Mouse (Mus musculus): ENCODE results near the gene Stard13. TPM values are rescaled to one million over a fixed set of nuclear protein-coding genes. Genes with fewer than 3 reads are reported as not detected.

Gene Stard13
- polyA plus RNA-seq, 1 experiment: 13.5 TPM

DNA sequence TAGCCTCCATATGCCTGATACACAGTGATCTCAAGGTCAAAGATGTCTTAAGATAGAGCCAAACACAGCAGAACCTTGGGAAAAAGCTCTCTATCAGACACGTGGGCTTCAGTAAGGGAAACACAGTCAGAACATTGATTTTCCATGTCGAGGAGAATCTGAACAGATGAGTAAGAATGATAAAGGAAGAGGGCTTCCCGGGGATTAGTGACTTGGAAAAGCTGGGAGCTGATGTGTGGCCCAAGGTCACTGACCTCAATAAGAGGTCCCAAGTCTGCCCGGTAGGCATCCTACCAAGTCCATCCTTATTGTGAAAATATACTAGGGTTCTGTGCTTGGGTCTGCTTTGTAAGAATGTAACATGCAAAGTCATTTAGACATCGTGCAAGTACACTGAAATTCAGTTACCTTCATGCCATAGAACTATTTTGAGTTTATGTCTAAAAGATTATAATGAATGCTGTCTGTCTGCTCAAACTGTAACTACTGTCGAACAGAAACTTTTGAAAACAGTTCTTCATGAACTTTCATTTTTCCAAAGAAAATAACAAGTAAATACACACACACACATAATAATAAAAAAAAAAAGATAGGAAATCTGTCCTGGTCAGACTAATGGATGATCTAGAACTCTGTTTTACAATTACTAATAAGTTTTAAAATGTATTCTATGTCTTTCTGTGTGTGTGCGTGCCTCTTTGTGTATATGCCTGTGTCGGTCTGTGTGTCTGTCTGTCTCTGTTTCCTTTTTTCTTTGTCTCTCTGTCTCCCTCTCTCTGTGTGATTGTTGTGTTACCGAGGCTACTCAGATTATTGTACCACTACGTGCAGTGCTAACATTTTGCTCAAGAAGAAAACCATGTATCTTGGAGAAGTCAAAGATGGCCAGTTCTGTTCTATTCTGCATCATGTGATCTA is 128.3 kb downstream of the Stard13 start:
- no peak for DNase-seq (ENCODE audit: low read depth)

- DNase-seq (ENCODE audit: low read depth): no peak
These were observed 129.1 kb downstream of the Stard13 start for GRCm38 (mm10) chr5:151104354-151105053.

- no peak for DNase-seq (ENCODE audit: low read depth)
These were observed 130.4 kb downstream of the Stard13 start for GRCm38 (mm10) chr5:151103284-151103683.

DNA sequence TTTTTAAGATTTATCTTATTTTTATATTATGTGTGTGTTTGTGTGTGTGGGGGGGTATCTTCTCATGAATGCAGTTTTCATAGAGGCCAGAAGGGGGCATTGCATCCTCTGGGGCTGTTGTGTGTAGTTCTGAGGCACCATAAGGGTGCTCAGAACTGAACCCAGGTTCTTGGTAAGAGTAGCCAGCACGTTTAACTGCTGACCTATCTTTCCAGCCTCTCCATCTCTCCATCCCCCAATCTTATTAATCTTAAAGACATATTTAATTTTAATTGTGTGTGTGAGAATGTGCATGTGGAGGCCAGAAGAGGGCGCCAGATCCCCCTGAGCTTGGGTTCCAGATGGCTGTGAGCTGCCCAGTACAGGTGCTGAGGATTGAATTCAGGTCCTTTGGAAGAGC is 131.4 kb downstream of the Stard13 start:
- DNase-seq (ENCODE audit: low read depth): no peak

DNA sequence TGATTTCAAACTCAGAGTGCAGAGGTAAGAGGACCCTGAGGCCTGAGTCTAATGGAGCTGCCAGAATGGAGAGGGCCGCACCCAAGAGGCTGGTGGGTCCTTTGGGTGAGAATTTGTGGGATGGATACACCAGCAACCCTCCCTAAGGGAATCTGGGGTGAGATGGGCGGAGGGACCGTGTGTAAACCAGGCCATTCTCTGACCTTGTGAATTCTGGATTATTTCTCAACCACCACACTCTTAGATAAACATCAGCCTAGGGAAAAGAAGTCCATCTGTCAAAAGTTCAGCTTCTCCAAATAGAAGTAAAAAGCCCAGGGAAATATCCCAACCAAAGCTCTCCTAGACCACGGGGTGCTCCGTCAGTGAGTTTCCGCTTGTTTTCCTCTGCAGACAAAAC is 137.6 kb downstream of the Stard13 start:
- no peak for DNase-seq (ENCODE audit: low read depth)

DNA sequence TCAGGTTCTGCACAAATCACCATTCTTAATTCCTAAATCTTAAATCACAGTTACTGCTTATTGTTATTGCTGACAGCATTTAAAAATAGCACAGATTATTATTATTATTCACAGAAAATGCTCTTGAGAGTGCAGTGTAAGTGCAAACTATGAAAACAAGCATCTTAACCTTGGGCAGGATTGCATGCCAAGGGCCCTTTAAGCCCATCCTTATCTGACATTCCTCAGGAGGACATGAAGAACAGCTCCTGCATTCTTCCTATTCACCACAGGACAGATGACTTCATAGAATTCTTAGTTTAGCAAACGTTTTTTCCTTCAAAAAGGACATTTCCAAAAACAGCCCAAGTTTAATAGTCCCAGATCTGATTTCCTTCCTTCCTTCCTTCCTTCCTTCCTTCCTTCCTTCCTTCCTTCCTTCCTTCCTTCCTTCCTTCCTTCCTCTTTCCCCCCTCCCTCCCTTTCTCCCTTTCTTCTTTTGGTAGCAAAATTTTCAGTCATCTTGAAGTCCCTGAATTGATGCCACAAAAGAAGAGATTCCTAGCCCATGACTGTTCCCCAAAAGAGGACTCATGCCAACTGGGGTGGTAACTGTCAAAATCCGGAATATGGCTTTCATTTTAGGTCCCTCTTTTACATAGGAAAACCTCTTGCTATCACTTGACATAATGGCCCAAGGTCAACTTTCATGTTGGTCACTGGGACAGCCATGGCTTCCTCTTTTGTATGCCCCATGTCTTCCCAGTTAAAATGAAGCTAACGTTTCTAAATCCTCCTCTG is 140.6 kb downstream of the Stard13 start:
- DNase-seq (ENCODE audit: low read depth): no peak

GRCm38 (mm10) chr5:151090996-151091395 is 142.6 kb downstream of the Stard13 start:
- no peak for DNase-seq (ENCODE audit: low read depth)

DNA sequence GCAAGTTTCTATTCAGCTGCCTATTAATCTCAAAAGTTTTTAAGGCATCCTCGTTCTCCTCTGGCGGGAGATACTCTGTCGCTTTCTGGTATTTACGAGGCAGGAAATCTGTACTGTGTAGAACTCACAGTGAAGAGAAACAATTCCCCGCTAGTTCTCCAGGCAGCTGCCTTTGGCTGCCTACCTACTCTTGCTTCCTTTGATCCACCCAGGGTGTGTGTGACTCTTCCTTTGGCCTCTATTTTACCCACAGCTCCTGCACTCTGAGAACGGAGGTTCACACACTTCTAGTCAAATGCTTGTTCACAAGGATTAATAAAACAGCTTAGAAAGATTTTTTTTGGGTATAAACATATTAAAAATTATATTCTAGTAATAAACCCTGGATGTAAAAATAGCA is 144.4 kb downstream of the Stard13 start:
- DNase-seq (ENCODE audit: low read depth): no peak

DNA sequence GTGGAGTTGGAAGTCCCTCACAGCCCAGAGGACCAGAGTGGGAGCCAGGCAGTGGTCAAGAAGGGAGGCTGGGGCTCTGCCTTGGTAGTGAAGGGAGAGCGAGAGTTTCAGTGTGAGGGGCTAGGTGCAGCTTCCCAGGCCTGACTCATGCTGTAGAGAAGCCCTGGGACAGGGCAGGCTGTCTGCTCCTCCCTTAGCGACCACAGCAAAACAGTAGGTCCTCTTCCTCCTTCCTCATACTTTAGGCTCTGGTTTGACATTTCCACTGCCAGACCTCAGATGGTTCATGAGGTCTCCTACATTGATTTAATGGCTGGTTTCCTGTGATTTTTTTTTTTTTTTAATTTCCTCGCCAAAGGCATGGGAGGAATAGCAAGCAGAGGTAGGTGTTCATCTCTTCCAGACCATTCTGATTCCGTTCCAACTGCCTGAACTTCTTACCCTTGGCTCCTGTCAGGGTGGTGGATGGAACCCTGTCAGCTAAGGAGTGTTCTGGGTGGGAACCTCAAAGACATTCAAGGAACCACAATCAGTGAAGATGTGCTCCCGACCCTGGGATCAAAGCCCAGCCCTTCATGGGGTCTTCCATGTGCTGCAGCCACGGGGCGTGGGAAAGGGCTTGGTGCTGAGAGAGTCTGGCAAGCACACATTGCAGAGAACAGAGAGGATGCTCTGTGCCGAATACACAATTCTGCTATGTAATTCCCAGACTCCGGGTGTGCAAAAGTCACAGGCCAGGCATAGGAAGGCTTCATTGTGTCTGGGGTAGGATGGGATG is 147.0 kb downstream of the Stard13 start:
- DNase-seq (ENCODE audit: low read depth): no peak

DNA sequence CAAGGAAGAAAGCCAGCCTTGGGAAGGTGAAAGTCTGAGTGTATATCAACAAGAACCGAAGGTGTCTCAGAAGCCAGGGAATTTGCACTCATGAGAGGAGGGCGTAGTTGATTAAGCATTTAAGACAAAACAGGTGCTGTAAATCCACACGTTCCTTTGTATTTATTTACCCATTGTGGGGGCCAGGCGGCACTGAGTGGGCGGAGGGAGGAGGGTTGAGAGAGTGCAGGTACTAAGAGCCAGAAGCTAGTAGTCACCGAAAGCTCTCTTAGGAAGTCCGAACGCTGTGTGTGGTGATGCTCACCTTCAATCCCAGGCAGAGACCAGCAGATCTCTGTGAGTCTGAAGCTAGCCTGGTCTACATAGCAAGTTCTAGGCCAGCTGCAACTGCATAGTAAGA is 147.9 kb downstream of the Stard13 start:
- DNase-seq (ENCODE audit: low read depth): no peak

DNA sequence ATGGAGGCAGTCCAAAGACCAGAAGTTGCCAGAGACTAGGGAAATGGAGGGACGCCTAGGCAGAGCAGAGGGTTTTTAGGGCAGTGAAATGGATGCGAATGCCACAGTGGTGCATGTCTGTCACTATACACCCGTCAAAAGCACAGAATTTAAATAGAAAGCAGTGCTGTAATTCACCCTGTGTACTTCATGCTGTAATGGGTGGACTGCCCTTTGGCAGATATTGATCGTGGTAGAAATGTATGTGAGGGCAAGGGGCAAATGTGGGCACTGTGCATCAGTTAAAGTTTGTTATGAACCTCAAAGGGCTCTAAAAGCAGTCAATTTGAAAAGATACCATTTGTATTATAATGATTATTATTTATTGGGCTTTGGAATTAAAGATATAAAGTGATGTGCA is 153.4 kb downstream of the Stard13 start:
- no peak for DNase-seq (ENCODE audit: low read depth)

DNA sequence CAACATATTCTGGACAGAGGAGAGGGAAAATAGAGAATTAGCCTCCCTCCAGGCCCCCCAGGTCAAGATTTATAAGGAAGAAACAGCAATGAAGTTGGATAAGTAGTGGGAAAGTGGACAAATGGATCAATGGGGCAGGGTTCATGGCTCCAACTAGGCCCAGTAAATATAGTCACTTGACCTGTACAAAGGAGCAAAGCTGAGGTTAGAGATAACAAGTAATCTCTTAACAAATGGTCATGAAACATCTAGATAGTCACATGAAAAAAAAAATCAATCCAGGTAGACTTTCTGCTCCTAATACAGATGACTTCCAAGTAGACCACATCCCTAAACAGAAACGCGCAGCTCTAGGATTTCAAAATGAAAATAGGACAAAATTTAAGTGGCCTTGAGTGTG is 155.7 kb downstream of the Stard13 start:
- DNase-seq (ENCODE audit: low read depth): no peak

- DNase-seq (ENCODE audit: low read depth): no peak
These were observed 156.7 kb downstream of the Stard13 start for GRCm38 (mm10) chr5:151076917-151077316.

- no peak for DNase-seq (ENCODE audit: low read depth)
These were observed 159.4 kb downstream of the Stard13 start for GRCm38 (mm10) chr5:151074282-151074681.

DNA sequence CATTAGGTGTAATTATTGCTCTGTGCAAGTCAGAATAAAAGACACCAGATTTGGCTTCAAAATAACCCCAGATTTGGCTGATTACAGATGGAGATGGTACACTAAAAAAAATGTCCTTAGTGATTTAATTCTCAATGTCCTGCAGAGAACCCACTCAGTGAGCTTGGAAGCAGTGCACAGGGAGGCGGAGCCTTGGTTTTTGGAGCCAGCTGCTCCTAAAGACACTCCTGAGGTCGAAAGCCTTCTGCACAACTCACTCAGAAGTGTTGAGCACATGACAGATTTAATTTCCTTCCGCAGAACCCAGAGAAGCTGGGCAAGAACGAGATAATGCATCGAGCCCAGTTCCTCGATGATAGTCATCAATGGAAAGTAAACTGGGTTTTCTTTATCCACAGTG is 162.2 kb downstream of the Stard13 start:
- no peak for DNase-seq (ENCODE audit: low read depth)

DNA sequence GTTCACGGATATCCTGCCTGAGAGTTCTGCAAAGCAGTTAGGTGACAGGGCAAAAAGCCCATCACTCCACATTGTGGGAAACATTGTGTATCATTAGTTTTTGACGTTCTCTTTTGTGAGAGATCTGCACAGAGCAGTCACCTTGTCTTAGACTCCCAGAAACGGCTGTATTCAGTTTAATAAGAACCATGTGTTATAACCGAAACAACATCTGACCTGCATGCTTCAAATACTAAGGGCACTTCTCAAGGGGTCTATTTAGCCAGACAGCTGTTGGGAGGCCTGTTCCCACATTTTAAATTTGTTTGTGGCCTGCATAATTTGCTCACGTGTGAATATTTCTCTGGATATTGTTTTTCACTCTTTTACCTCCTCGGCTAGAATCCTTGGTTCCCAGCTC is 162.7 kb downstream of the Stard13 start:
- DNase-seq (ENCODE audit: low read depth): no peak

GRCm38 (mm10) chr5:151069569-151069968 is 164.1 kb downstream of the Stard13 start:
- DNase-seq (ENCODE audit: low read depth): no peak

- no peak for DNase-seq (ENCODE audit: low read depth)
These were observed 167.6 kb downstream of the Stard13 start for GRCm38 (mm10) chr5:151066016-151066415.

- no peak for DNase-seq (ENCODE audit: low read depth)
These were observed 168.4 kb downstream of the Stard13 start for GRCm38 (mm10) chr5:151065228-151065627.

- no peak for DNase-seq (ENCODE audit: low read depth)
These were observed 171.7 kb downstream of the Stard13 start for GRCm38 (mm10) chr5:151061942-151062341.

DNA sequence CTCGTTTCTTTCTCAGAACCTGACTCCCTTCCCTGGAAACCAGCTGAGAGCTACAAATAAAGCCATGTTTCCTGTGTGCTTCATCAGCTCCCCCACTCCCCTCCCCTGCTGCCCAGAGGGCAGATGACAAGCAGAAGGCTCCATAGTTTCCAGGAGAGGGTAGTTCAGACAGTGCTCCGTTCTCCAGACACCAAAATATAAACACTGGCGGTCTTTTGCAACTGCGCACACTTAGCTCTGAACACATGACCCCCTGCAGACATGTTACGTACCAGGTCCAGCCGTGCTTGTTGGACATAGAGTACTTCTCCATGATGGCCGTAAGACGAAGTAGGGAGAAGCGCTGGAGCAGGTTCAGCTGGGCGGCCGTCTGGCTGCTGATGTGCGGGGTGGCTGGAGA is 173.2 kb downstream of the Stard13 start:
- DNase-seq (ENCODE audit: low read depth): no peak

DNA sequence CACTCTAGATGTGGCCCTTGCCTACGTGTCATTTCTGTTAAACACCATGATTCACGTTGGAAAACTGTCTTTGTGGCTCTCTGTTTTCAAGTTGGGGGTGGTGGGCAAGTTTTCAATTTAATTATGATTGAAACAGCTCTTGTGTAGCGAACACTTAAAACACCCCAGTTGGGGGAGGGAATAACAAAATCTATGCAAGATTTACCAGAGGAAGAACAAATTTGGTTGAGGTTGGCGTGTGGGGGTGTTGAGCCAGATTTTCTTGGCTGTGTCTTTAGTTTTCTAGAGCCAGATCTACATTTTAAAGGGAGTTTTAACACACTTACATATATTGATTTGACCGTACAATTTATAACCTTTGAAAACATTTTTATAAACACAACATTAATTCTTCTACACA is 173.9 kb downstream of the Stard13 start:
- DNase-seq (ENCODE audit: low read depth): no peak
